Mouse (Mus musculus): ENCODE measurements around the gene Obsl1. TPM values are rescaled to one million over a fixed set of nuclear protein-coding genes. Genes with fewer than 3 reads are reported as not detected.

The Obsl1 gene
- total and polyA plus RNA-seq, 2 experiments = 0.65 to 1.3 TPM

DNA sequence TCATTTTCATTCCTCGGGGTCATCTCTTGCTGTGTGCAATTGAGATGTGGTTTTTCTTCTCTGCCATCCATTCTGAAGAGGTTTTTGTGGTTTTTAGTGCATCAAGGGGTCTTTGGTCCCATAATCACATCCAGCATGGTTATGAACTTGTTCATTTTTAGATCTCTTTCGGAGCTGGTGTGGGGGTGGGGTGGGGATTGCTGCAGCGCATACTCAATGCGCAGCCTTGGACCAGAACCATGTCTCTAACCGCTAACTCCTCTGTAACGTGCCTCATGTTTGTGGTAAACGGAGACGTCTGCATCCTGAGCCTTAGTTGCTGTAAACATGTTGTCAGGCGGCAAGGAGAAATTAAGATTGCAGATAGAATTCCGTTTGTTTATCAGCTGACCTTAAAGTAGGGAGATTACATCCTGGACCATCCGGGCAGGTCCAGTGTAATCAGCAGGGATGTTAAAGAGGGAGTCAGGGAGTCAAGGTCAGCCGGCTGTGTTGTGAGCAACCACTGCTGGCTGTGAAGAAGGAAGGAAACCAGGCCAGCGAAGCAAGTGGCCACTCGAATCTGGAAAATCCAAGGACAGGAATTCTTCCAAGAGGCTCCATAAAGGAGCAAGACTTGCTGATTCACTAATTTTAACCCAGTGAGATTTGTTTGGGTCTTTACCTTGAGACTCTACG lies 10.6 kb upstream of the Obsl1 start:
- H3K79me2 ChIP-seq (ENCODE audit: control insufficient read depth, insufficient read depth, low read length) = no peaks in the 10 kb centered on the region
- 64% methylated on average over 15 of the region's 15 CpGs for WGBS
- DNase-seq (ENCODE audit: extremely low read depth, low read depth, low spot score) = no peak

DNA sequence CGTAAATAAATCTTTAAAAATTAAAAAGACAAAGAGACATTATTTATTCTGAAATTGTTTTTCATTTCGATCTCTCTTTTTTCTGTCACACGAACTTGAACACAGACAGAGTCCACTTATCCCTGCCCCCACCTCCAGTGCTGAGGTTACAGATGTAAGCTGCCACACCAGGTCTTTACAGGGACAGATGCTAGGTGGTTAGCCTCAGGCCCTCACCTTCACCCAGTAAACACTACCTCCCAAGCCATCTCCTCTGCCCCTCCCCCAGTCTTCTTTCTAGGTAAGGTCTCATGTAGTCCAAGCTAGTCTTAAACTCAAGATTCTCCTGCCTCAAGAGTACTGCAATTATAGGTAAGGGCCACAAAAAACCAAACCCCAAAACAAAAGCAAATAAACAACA lies 6.3 kb upstream of the Obsl1 start:
- H3K4me1 ChIP-seq (ENCODE audit: control insufficient read depth, insufficient read depth, low read length) = no peaks in the 10 kb centered on the region
- no peaks in the 10 kb centered on the region for H3K79me2 ChIP-seq (ENCODE audit: control insufficient read depth, insufficient read depth, low read length)
- DNase-seq (ENCODE audit: extremely low read depth, low read depth, low spot score) = no peak
- no peak overlapping the region for H3K27ac ChIP-seq (replicated peaks; ENCODE audit: insufficient read depth, low read depth, low read length)
- no peaks in the 10 kb centered on the region for H3K36me3 ChIP-seq (ENCODE audit: control insufficient read depth, insufficient read depth, low read length)
- TF ChIP-seq CTCF (IDR thresholded peaks at IDR 0.05; ENCODE audit: low read depth, low read length) (no peak), POLR2A (IDR thresholded peaks at IDR 0.05; ENCODE audit: extremely low read depth, insufficient read depth, low read length) (no peak)
- WGBS = 85% methylated on average over 3 of the region's 3 CpGs
- H3K9ac ChIP-seq (ENCODE audit: low read depth, low read length) = no peak overlapping the region
- H3K27me3 ChIP-seq (ENCODE audit: control insufficient read depth, insufficient read depth, low read length) = peaks cover 7% of the 10 kb centered on the region; the same call in 1 of the 2 replicates
- H3K4me3 ChIP-seq (ENCODE audit: insufficient read depth, low read depth, low read length) = no peak overlapping the region

More for the DNA sequence above, 10.6 kb upstream of the Obsl1 start:
- peaks cover 2% of the 10 kb centered on the region; the same call in 1 of the 2 replicates for H3K4me1 ChIP-seq (ENCODE audit: control insufficient read depth, insufficient read depth, low read length)
- TF ChIP-seq POLR2A (IDR thresholded peaks at IDR 0.05; ENCODE audit: extremely low read depth, insufficient read depth, low read length) (no peak), CTCF (IDR thresholded peaks at IDR 0.05; ENCODE audit: low read depth, low read length) (no peak)
- H3K27me3 ChIP-seq (ENCODE audit: control insufficient read depth, insufficient read depth, low read length) = no peaks in the 10 kb centered on the region
- H3K27ac ChIP-seq (replicated peaks; ENCODE audit: insufficient read depth, low read depth, low read length) = no peak overlapping the region
- no peak overlapping the region for H3K4me3 ChIP-seq (ENCODE audit: insufficient read depth, low read depth, low read length)
- H3K9ac ChIP-seq (ENCODE audit: low read depth, low read length) = no peak overlapping the region
- H3K36me3 ChIP-seq (ENCODE audit: control insufficient read depth, insufficient read depth, low read length) = no peaks in the 10 kb centered on the region

DNA sequence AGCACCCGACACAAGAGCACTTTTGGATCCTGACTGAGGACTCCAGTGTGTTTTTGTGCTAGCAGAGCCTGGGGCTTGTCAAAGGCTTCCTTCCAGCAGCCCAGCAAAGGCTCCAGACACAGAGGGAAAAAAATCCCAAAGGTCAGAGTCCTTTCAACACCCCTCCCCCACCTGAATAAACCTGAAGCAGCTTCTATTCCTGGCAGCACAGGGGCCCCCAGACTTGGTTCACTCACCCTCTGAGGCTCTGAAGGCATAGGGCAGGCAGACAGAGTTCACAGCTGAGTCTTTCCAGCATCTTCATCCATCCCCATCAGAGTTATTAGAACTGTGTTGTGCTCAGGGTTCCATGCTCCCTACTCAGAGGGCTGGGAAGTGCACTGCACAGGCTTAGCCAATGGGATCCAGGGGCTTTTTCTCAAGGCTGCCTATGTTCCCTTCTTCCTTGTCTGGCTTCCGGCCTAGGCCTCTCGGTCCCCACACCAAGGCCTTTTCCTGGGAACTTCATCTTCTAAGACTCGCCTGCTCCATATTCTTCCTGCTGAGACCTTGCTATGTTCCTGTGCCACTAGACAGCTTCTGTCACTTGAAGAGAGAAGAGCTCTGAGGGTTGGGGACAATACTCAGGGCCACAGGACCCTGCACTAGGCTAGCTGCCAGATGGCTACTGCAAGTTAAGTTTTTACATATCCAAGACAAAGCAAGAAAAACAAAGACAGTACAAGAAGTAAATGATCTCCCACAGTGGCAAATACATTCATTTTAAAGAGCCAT lies 5.4 kb upstream of the Obsl1 start:
- H3K27me3 ChIP-seq (ENCODE audit: control insufficient read depth, insufficient read depth, low read length) = peaks cover 12% of the 10 kb centered on the region; the same call in 1 of the 2 replicates
- 82% methylated on average over 4 of the region's 4 CpGs for WGBS
- no peak overlapping the region for H3K27ac ChIP-seq (replicated peaks; ENCODE audit: insufficient read depth, low read depth, low read length)
- H3K36me3 ChIP-seq (ENCODE audit: control insufficient read depth, insufficient read depth, low read length) = no peaks in the 10 kb centered on the region
- no peak for DNase-seq (ENCODE audit: extremely low read depth, low read depth, low spot score)
- TF ChIP-seq CTCF (IDR thresholded peaks at IDR 0.05; ENCODE audit: low read depth, low read length) (no peak), POLR2A (IDR thresholded peaks at IDR 0.05; ENCODE audit: extremely low read depth, insufficient read depth, low read length) (no peak)
- no peak overlapping the region for H3K9ac ChIP-seq (ENCODE audit: low read depth, low read length)
- no peaks in the 10 kb centered on the region for H3K4me1 ChIP-seq (ENCODE audit: control insufficient read depth, insufficient read depth, low read length)
- no peak overlapping the region for H3K4me3 ChIP-seq (ENCODE audit: insufficient read depth, low read depth, low read length)
- H3K79me2 ChIP-seq (ENCODE audit: control insufficient read depth, insufficient read depth, low read length) = no peaks in the 10 kb centered on the region

DNA sequence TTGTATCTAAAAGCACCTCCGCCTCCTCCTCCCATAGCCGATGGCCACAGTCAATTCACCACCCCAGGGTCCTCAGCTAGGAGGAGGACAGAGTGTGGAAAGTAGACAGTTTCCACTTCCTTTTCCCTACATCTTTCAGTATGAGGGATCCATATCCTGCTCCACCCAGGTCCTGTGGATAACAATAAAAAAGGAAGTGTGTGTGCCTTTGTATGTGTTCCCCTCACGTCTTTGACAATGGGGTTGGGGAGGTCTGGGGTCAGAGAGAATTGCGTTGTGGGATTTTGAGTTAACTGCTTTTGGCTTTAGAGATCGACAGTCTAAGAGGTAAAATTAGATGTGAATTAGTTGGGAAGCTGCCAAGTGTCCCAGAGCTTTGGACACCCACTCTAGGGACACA lies 3.9 kb upstream of the Obsl1 start:
- Histone ChIP-seq H3K27me3 (ENCODE audit: control insufficient read depth, insufficient read depth, low read length) (peaks cover 25% of the 10 kb centered on the region), H3K27ac (replicated peaks; ENCODE audit: insufficient read depth, low read depth, low read length) (no peak overlapping the region), H3K4me1 (ENCODE audit: control insufficient read depth, insufficient read depth, low read length) (no peaks in the 10 kb centered on the region), H3K9ac (ENCODE audit: low read depth, low read length) (no peak overlapping the region), H3K4me3 (ENCODE audit: insufficient read depth, low read depth, low read length) (no peak overlapping the region), H3K79me2 (ENCODE audit: control insufficient read depth, insufficient read depth, low read length) (no peaks in the 10 kb centered on the region), H3K36me3 (ENCODE audit: control insufficient read depth, insufficient read depth, low read length) (no peaks in the 10 kb centered on the region)
- DNase-seq (ENCODE audit: extremely low read depth, low read depth, low spot score) = no peak
- 69% methylated on average over 5 of the region's 5 CpGs for WGBS
- TF ChIP-seq POLR2A (IDR thresholded peaks at IDR 0.05; ENCODE audit: extremely low read depth, insufficient read depth, low read length) = no peak
- no peak for TF ChIP-seq CTCF (IDR thresholded peaks at IDR 0.05; ENCODE audit: low read depth, low read length)

DNA sequence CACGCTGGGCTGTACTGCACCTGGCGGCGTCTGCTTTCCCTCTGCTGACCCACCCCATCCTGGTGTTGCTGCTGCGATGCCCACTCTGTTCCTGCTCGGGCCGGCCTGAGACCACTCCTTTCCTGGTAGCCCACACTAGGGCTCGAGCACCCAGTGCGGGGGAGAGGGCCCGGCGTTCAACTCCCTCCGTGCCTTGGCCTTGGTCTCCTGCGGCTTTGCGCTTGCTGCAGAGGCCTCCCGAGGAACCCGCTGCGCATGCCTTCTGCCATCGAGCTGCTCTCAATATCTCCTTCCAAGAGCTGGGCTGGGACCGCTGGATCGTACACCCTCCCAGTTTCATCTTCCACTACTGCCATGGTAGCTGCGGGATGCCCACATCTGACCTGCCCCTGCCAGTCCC lies 3.3 kb upstream of the Obsl1 start:
- no peak for TF ChIP-seq POLR2A (IDR thresholded peaks at IDR 0.05; ENCODE audit: extremely low read depth, insufficient read depth, low read length)
- TF ChIP-seq CTCF (IDR thresholded peaks at IDR 0.05; ENCODE audit: low read depth, low read length) = no peak
- H3K79me2 ChIP-seq (ENCODE audit: control insufficient read depth, insufficient read depth, low read length) = no peaks in the 10 kb centered on the region
- H3K4me1 ChIP-seq (ENCODE audit: control insufficient read depth, insufficient read depth, low read length) = no peaks in the 10 kb centered on the region
- no peak overlapping the region for H3K9ac ChIP-seq (ENCODE audit: low read depth, low read length)
- H3K27ac ChIP-seq (replicated peaks; ENCODE audit: insufficient read depth, low read depth, low read length) = no peak overlapping the region
- H3K4me3 ChIP-seq (ENCODE audit: insufficient read depth, low read depth, low read length) = no peak overlapping the region
- WGBS = 75% methylated on average over 20 of the region's 20 CpGs
- DNase-seq (ENCODE audit: extremely low read depth, low read depth, low spot score) = no peak
- no peaks in the 10 kb centered on the region for H3K36me3 ChIP-seq (ENCODE audit: control insufficient read depth, insufficient read depth, low read length)
- H3K27me3 ChIP-seq (ENCODE audit: control insufficient read depth, insufficient read depth, low read length) = peaks cover 26% of the 10 kb centered on the region

DNA sequence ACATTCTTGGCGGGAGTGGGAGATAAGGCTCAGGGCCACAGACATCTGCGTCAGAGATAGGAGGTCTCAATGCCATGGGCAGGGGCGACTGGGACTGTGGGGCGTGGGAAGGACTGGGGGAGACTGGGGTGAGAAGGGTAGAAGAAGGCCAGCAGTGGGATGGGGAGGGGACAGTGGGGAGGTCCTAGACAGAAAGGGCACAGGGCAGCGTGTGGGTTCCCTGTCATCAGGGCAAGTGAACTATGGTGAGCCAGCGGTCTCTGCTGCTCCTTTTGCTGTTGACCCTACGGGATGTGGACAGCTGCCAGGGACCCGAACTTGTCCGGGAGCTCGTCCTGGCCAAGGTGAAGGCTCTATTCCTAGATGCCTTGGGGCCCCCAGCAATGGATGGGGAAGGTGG lies 754 bp upstream of the Obsl1 start, which contains the start of gene Inha:
Inha (plus strand) TSS at position 72 of the 400 bp plus-strand sequence.
- Histone ChIP-seq H3K27me3 (ENCODE audit: control insufficient read depth, insufficient read depth, low read length) (peaks cover 30% of the 10 kb centered on the region), H3K36me3 (ENCODE audit: control insufficient read depth, insufficient read depth, low read length) (no peaks in the 10 kb centered on the region), H3K27ac (replicated peaks; ENCODE audit: insufficient read depth, low read depth, low read length) (no peak within 1 kb of the TSS), H3K9ac (ENCODE audit: low read depth, low read length) (peak within 1 kb of the TSS; percentile 78), H3K4me3 (ENCODE audit: insufficient read depth, low read depth, low read length) (peak within 1 kb of the TSS; percentile 74), H3K79me2 (ENCODE audit: control insufficient read depth, insufficient read depth, low read length) (no peaks in the 10 kb centered on the region), H3K4me1 (ENCODE audit: control insufficient read depth, insufficient read depth, low read length) (no peaks in the 10 kb centered on the region)
- 67% methylated on average over 10 of the region's 10 CpGs for WGBS
- DNase-seq (ENCODE audit: extremely low read depth, low read depth, low spot score) = no peak
- no peak for TF ChIP-seq POLR2A (IDR thresholded peaks at IDR 0.05; ENCODE audit: extremely low read depth, insufficient read depth, low read length)

Measured in liver, adult 2 months (tissue).